Mouse (Mus musculus) A20 (cell line): Measurements from ENCODE around the gene Wnt3.

ENCODE experiments used
- DNase-seq: peaks from one replicate; pipeline ENCODE4 v3.0.0-alpha.2; 2011; ENCODE audit warnings: low read depth, low spot score

The Wnt3 gene

DNA sequence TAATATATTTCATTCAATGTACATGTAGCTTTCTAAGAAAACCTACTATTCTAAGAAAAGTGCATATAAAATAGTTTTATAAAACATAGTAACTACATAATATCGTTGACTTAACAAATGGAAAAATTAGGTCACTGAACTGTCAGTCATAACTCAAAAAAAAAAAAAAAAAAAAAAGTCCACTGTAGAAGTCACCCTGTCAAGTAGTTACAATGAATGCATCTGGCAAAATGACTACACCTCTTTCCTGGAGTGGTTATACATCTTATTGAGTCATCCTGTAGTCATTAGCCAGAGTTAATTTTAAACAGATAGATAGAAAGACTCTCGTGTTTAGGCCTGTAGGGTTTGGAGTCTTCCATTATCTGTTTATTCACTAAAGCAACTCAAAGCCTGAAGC lies 65.0 kb downstream of the Wnt3 start:
- DNase-seq = no peak

DNA sequence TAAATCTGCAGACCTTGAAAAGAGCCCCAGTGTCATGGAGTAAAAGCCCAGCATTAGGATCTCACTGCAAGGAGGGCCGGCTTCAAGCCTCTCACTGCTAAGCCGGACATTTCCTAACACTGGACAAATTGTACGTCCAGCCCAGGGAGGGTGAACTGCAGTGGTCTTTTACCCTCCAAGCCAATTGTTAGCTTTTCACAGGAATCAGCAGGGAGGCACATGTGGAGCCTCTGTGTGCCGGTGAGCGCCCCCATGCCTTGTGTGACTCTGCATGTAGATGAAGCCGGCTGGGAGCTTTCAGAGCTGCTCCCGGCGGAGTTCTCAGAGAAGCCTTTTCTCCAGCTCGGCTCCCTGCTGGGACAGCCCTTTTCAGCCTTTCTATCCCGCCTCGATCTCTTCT lies 66.9 kb downstream of the Wnt3 start:
- DNase-seq = no peak

DNA sequence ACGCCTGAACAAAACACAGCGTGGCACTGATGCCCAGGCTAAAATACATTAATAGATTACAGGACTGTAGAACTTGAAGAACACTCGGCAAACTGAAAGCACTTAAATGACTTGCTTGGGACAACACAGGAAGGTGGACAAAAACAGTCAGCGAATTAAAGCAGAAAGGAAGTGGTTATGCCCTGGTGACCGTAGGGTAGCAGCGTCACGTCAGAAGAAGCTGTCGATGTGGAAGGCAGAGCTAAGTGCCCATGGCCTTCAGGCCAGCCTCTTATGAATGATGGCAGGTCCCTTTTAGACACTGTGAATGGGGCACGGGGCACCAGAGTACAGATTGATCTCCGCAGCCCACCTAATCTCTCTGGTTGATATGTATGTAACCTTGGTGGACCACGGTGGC lies 74.3 kb downstream of the Wnt3 start:
- DNase-seq = no peak

DNA sequence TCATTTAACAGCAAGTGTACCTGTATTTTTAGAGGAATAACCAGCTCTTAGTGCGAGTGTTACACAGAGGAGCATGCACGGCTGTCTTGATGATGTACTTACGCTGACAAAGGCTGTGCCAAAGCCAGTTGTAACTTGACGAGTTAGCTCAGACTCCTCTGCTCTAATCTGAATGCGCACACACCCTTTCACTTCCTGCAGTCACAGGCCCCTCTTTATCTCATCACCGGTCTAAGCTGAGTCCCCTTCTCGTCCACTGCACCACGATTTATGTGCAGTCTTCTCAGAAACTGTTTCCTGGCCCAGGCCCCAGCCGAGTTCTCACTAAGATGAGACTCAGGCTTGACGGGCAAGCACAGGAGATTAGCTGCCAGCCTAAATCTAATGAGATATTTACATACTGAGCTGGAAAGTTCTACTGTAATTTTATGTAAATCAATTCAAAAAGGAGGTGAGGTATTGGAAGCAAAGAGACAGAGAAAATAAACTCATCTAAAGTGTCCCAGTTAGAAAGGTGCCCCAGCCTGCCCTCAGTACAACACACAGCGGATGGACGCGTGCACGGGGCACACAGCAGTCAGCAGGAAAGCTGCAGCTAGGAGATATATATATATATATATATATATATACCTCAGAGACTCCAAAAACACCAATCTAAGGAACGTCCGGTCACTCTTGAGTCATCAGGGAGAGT lies 78.8 kb downstream of the Wnt3 start:
- DNase-seq = no peak

DNA sequence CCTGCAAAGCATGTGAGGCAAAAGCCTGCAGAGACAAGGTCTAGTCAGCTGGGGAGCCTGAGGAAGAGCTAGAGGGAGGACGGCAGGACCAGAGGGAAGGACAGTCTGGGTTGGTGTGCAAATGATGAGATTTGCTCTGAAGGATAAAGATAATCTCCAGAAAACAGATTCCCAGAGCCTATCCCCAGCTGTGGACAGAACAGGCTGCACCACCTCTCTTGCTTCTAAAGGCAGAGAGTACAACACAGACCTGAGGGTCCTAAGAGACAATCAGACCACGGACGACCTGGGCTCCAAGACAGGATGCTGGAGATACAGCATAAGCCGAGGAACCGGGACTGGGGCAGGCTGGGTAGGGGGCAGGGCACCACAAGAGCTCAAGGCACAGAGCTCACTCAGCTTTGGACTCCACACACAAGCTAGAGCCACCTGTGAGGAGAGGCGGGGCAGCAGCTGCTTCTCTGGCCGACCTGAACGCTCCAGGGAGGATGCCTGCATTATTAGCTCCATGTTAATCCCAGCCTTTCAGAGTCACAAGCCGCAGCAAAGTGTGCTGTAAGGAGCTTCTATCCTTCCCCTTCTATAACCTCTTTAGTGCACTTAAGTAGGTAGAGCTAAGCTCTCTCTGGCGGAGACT lies 79.5 kb downstream of the Wnt3 start:
- DNase-seq = no peak

DNA sequence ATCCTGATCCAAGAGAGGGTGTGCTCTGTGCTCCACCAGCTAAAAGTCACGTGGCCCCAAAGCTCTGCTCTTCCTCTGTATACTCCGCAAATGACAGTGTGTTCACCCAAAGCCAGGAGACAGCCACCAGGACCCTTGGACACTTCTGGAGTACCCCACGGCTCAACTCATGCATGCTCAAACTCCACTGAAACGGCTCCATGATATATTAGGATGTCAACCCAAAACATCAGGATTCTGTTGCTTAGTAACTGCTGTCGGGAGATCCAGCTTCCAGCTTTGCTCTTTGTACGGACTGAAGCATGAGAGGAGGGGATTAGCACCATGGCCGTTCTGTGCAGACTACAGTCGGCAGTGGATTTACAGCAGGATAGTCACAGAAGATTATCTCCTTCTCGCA lies 80.3 kb downstream of the Wnt3 start:
- DNase-seq = no peak

DNA sequence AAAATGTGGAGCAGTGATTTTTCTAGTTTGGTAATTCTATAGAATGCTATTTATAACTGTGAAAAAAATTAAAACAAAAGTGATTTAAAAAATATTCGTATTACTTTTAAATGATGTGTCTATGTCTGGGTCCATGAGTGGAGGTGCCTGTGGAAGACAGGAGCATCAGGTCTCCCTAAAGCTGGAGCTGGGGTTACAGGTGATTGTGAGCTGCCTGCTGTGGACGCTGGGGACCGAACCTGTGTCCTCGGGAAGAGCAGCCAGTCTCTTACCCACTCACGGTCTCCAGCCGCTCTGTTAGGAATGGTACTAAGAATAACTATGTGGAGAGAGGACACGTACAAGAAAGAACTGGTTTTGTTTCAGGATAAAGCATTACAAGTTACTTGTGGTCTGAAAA lies 82.7 kb downstream of the Wnt3 start:
- DNase-seq = no peak

DNA sequence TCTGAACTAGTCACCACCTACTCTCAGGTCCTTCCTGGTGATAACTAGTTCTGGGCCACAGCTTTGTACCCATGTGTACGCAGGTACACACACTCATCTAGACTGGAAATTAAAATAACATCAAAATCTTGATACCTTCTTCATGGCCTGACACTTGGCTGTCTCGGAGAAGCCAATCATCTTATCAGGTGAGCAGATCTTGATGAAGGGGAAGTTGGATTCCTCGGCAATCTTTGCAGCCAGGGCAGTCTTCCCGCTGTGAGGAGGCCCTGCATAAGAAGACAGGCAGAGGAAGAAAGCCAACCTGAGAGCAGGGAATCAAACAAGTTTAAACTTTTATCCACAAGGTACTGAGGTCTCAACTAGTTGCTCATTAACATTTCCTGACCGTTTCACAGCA lies 84.8 kb downstream of the Wnt3 start:
- DNase-seq = no peak

DNA sequence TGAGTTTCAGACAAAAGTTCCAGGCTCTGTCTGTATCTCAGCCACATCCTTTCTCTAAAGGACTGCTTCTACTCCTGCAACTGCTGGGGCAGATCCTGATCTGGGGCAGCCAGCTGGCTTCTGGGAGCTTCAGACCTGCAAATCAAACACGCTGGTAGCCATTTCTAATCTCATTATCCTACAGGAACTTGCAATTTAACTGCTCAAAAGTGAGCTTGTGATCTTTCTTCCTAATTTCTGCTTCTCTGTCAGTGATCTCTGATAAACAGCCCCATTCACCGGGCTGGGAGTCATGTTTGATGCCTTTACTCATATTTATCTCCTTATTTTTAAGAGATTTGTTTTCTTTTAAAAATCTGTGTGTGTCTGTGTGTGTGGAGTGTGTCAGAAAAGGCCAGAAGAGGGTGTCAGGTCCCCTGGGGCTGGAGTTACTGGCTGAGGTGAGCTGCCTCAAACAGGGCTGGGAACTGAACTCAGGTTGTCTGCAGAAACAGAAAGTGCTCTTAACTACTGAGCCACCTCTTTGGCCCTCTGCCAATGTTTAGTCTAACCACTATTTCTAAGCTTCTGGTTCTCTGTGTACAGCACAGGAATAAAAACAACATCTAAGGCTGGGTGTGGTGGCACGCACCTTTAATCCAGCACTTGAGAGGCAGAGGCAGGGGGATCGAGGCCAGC lies 86.1 kb downstream of the Wnt3 start:
- no peak for DNase-seq

DNA sequence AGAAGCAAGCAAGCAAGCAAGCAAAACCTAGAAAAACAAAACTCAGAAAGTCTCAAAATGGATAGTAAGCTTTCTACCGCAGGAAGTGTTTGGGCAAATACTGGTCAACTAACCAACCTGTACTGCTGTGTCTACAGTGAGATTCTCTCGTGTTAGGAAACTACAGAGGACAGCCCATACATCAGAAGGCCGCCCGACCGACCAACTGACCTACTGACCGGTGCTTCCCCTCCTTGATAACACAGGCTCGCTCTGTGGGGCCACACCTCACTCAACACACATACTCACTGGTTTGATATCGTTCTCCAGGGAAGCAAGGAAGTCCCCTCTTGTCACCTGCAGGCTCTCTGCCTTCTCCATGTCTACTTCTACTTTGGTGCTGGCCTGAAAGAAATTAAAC lies 89.0 kb downstream of the Wnt3 start:
- no peak for DNase-seq

DNA sequence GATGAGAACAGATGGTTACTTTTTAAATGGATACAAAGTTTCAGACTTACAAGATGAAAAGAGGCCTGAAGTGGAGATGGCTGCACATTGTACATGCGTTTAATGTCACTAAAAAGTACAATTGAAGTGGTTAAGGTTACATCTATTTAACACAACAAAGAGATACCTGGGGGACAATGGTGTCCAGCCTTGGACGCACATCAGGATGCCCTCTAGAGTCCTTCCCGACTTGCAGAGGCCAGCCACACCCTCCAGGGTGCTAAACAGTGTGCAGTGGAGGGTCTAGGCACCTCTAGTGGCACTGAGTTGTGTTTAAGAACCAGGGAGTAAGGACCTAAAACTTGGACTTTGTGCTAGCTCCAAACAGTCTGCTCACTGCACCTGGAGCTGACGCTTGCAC lies 90.5 kb downstream of the Wnt3 start:
- DNase-seq = no peak

DNA sequence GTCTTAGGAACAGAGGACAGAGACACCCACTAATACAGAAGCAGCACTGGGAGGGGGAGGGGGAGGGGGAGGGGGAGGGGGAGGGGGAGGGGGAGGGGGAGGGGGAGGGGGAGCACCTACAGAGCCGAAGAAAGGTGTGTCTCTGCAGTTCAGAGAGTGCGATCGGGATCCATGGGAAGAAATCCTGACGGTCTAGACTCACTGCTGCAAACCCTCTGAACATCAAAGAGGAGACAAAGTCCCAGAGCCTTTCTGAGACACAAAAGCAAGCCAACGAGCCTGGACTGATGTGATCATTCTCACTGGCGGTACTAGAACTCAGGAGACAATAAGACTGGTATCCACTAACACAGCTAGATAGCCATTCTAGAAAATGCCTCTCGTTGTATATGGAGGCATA lies 91.4 kb downstream of the Wnt3 start:
- DNase-seq = no peak
